9 mouse cellular contexts compared by ENCODE assay signal in genomic region chr8:89045726-89046125, GRCm38 (mm10). TPM values are rescaled to one million over a fixed set of nuclear protein-coding genes. Genes with fewer than 3 reads are reported as not detected.
DNase-seq lines count a peak whose midpoint lies in the region; ATAC-seq and TF ChIP-seq lines count a peak whose summit lies in the region.
"Had no signal": no experiment of that assay in that cellular context is flagged by ENCODE, and none has a peak within 500 bp of the region (broad histone marks: within the 10 kb centered on the region; RNA-seq: fewer than 3 reads in every experiment).

No protein-coding gene starts in this region.

- peaks cover 47% of the 10 kb centered on the region for H3K27me3 ChIP-seq in heart, embryonic 12.5 days (replicated peaks)
- H3K27me3 ChIP-seq in embryonic facial prominence, embryonic 13.5 days: peaks cover 99% of the 10 kb centered on the region
- peaks cover 95% of the 10 kb centered on the region for H3K27me3 ChIP-seq in intestine, postnatal 0 days (replicated peaks; ENCODE audit: control insufficient read depth, insufficient read depth, low read length)
- H3K27me3 ChIP-seq in midbrain, embryonic 11.5 days (ENCODE audit: control insufficient read depth, insufficient read depth, low read length): peaks cover 27% of the 10 kb centered on the region

- peaks cover 26% of the 10 kb centered on the region for H3K4me1 ChIP-seq in heart, embryonic 12.5 days (replicated peaks)
- peaks cover 54% of the 10 kb centered on the region for H3K4me1 ChIP-seq in embryonic facial prominence, embryonic 13.5 days
- H3K4me1 ChIP-seq in intestine, postnatal 0 days (replicated peaks; ENCODE audit: control insufficient read depth, insufficient read depth, low read length): 0 out of 2 replicates have a peak, but pooled peaks cover 7% of the 10 kb centered on the region
- peaks cover 13% of the 10 kb centered on the region for H3K4me1 ChIP-seq in midbrain, embryonic 11.5 days (ENCODE audit: control insufficient read depth, insufficient read depth, low read length)

- 5% methylated on average over 17 of the region's 17 CpGs for WGBS in heart, embryonic 12.5 days
- 3% methylated on average over 17 of the region's 17 CpGs for WGBS in embryonic facial prominence, embryonic 13.5 days
- WGBS in intestine, postnatal 0 days: 8% methylated on average over 17 of the region's 17 CpGs
- 3% methylated on average over 17 of the region's 17 CpGs for WGBS in midbrain, embryonic 11.5 days

- H3K9me3 ChIP-seq in heart, embryonic 12.5 days (replicated peaks): no peaks in the 10 kb centered on the region
- no peaks in the 10 kb centered on the region for H3K9me3 ChIP-seq in embryonic facial prominence, embryonic 13.5 days
- H3K9me3 ChIP-seq in intestine, postnatal 0 days (ENCODE audit: control insufficient read depth): no peaks in the 10 kb centered on the region
- H3K9me3 ChIP-seq in midbrain, embryonic 11.5 days (ENCODE audit: control insufficient read depth, low read length): no peaks in the 10 kb centered on the region

- DNase-seq in heart, postnatal 25 days (ENCODE audit: low spot score): no peak
- DNase-seq in midbrain, embryonic 11.5 days (ENCODE audit: low spot score, missing footprints): peak; percentile 93
- DNase-seq in thymus, postnatal 25 days: no peak
- DNase-seq in left cerebral cortex, postnatal 14 days (ENCODE audit: low spot score in 2 of 2): no peak
- DNase-seq in T-cell, adult 2 months (ENCODE audit: low spot score): no peak
- DNase-seq: thymus, adult 18-20 months had no signal

- H3K27ac ChIP-seq in heart, embryonic 12.5 days (ENCODE audit: poor library complexity, severe bottlenecking): no peak overlapping the region
- H3K27ac ChIP-seq in embryonic facial prominence, embryonic 13.5 days: no peak overlapping the region
- H3K27ac ChIP-seq in intestine, postnatal 0 days (ENCODE audit: low read depth, low read length): no peak overlapping the region
- no peak overlapping the region; the same call in 1 of the 2 replicates for H3K27ac ChIP-seq in midbrain, embryonic 11.5 days (ENCODE audit: low read depth, low read length)

- peak overlapping the region; percentile 77 for H3K4me3 ChIP-seq in heart, embryonic 12.5 days
- 0 out of 2 replicates have a peak overlapping the region, but pooled peaks have one; percentile 25 for H3K4me3 ChIP-seq in embryonic facial prominence, embryonic 13.5 days
- H3K4me3 ChIP-seq in intestine, postnatal 0 days (ENCODE audit: low read depth, low read length): peak overlapping the region; percentile 25
- peak overlapping the region; percentile 89 for H3K4me3 ChIP-seq in midbrain, embryonic 11.5 days (ENCODE audit: low read depth, low read length)

- H3K36me3 ChIP-seq in heart, embryonic 12.5 days: no peaks in the 10 kb centered on the region
- H3K36me3 ChIP-seq in embryonic facial prominence, embryonic 13.5 days: no peaks in the 10 kb centered on the region
- no peaks in the 10 kb centered on the region for H3K36me3 ChIP-seq in intestine, postnatal 0 days (ENCODE audit: control insufficient read depth, insufficient read depth)
- H3K36me3 ChIP-seq in midbrain, embryonic 11.5 days (ENCODE audit: control insufficient read depth, insufficient read depth, low read length): no peaks in the 10 kb centered on the region

- intact Hi-C loops in heart, postnatal 25 days (cut with DNase I): no loop called here
- intact Hi-C loops in left cerebral cortex, postnatal 14 days (cut with DNase I): loop anchor here (10.0 kb wide), 1 partner anchor 739 kb away; no protein-coding TSS in a partner anchor

- peak overlapping the region; percentile 95 for H3K4me2 ChIP-seq in heart, embryonic 12.5 days
- peak overlapping the region; percentile 94 for H3K4me2 ChIP-seq in embryonic facial prominence, embryonic 13.5 days
- peak overlapping the region; percentile 51 for H3K4me2 ChIP-seq in intestine, postnatal 0 days (replicated peaks; ENCODE audit: low read depth)
- H3K4me2 ChIP-seq in midbrain, embryonic 11.5 days: peak overlapping the region; percentile 75

- no peak overlapping the region; the same call in 1 of the 2 replicates for H3K9ac ChIP-seq in heart, embryonic 12.5 days
- H3K9ac ChIP-seq in embryonic facial prominence, embryonic 13.5 days: no peak overlapping the region
- H3K9ac ChIP-seq in intestine, postnatal 0 days (ENCODE audit: low read depth, low read length): no peak overlapping the region
- peak overlapping the region; percentile 81 for H3K9ac ChIP-seq in midbrain, embryonic 11.5 days (ENCODE audit: low read length)

- no peak for ATAC-seq in heart, embryonic 12.5 days (ENCODE audit: insufficient number of reproducible peaks, low FRiP score)
- ATAC-seq in embryonic facial prominence, embryonic 13.5 days (ENCODE audit: insufficient number of reproducible peaks, insufficient read depth, low FRiP score, low TSS enrichment, low read depth): no peak
- ATAC-seq in intestine, postnatal 0 days: no peak
- no peak for ATAC-seq in midbrain, embryonic 11.5 days (ENCODE audit: low FRiP score)

- no peak for TF ChIP-seq CTCF in intestine, postnatal 0 days (IDR thresholded peaks at IDR 0.05; ENCODE audit: low read depth)

RNA-seq across cellular contexts. Expression of gene Sall1, which starts 1.8 kb away (rescaled TPM):
- polyA plus RNA-seq in heart, embryonic 12.5 days (2016; fragmentation: Nextera tagmentation; extraction: Ambion mirVana): 6.4 and 6.7 TPM in 2 replicates
- total RNA-seq in heart, postnatal 25 days (2021): 1 to 10 TPM; 1.3 to 1.5 TPM
- 0.84 and 1.1 TPM in 2 replicates for polyA plus RNA-seq in embryonic facial prominence, embryonic 13.5 days (2015; fragmentation: Nextera tagmentation; extraction: Ambion mirVana)
- polyA plus RNA-seq in intestine, postnatal 0 days (2015; fragmentation: Nextera tagmentation; extraction: Ambion mirVana): 0.76 and 0.78 TPM in 2 replicates
- polyA plus RNA-seq in midbrain, embryonic 11.5 days (2014; fragmentation: Nextera tagmentation; extraction: Ambion mirVana): 17.0 and 17.1 TPM in 2 replicates
- total RNA-seq in left cerebral cortex, postnatal 14 days (2021): 10 to 100 TPM; 12.1 to 13.7 TPM

Comparison
In these comparisons a context has a peak if more than half of its experiments do, and no peak if none do; other contexts are left out.
1. H3K4me3 ChIP-seq: peak in every context shown above with its lines; median percentile 89 in midbrain, embryonic 11.5 days; 77 in heart, embryonic 12.5 days; 25 in embryonic facial prominence, embryonic 13.5 days; 25 in intestine, postnatal 0 days.